Mouse (Mus musculus) thymus, postnatal 14 days (tissue): ENCODE data around the gene Qrich2.

Source experiments
- DNase-seq: peaks from one replicate; pipeline ENCODE4 v3.0.0; 2021

Gene Qrich2

GRCm38 (mm10) chr11:116443311-116443710, 22.7 kb downstream of the Qrich2 start:
- DNase-seq: no peak

- DNase-seq: no peak
Observed at GRCm38 (mm10) chr11:116442867-116443177, 23.2 kb downstream of the Qrich2 start.

- no peak for DNase-seq
Observed at GRCm38 (mm10) chr11:116442129-116442866, 23.7 kb downstream of the Qrich2 start.

GRCm38 (mm10) chr11:116440408-116441068, 25.5 kb downstream of the Qrich2 start:
- DNase-seq: no peak

GRCm38 (mm10) chr11:116439269-116440240, 26.5 kb downstream of the Qrich2 start:
- peak; percentile 66 for DNase-seq

GRCm38 (mm10) chr11:116437541-116437940, 28.5 kb downstream of the Qrich2 start:
- no peak for DNase-seq

GRCm38 (mm10) chr11:116436725-116437331, 29.2 kb downstream of the Qrich2 start:
- peak; percentile 22 for DNase-seq

GRCm38 (mm10) chr11:116435992-116436724, 29.9 kb downstream of the Qrich2 start:
- no peak for DNase-seq

- peak; percentile 51 for DNase-seq
Observed at GRCm38 (mm10) chr11:116434967-116435752, 30.9 kb downstream of the Qrich2 start.

GRCm38 (mm10) chr11:116434287-116434966, 31.6 kb downstream of the Qrich2 start:
- DNase-seq: peak; percentile 76

- DNase-seq: peak; percentile 99
Observed at GRCm38 (mm10) chr11:116433356-116434286, 32.4 kb downstream of the Qrich2 start, which contains the start of gene Ubald2. Gene Ubald2 (plus strand): TSS chr11:116434094.

- no peak for DNase-seq
Observed at GRCm38 (mm10) chr11:116432593-116433355, 33.3 kb downstream of the Qrich2 start.

GRCm38 (mm10) chr11:116432127-116432526, 33.9 kb downstream of the Qrich2 start:
- no peak for DNase-seq

- DNase-seq: no peak
Observed at GRCm38 (mm10) chr11:116431428-116432077, 34.5 kb downstream of the Qrich2 start.

- no peak for DNase-seq
Observed at GRCm38 (mm10) chr11:116430723-116431427, 35.2 kb downstream of the Qrich2 start.

- DNase-seq: no peak
Observed at GRCm38 (mm10) chr11:116429862-116430613, 36.0 kb downstream of the Qrich2 start.
